Mouse (Mus musculus): ENCODE results near the gene 1700003E16Rik. TPM values are rescaled to one million over a fixed set of nuclear protein-coding genes. Genes with fewer than 3 reads are reported as not detected.

Gene 1700003E16Rik
- polyA plus RNA-seq, 1 experiment from 2014 or later: 1.6 TPM

- peak; percentile 40 for DNase-seq (ENCODE audit: low spot score)
- H3K4me1 ChIP-seq (replicated peaks; ENCODE audit: insufficient read depth, low read length): peaks cover 19% of the 10 kb centered on the region; the same call in 1 of the 2 replicates
- peaks cover 13% of the 10 kb centered on the region; the same call in 1 of the 2 replicates for H3K27me3 ChIP-seq (ENCODE audit: insufficient read depth, low read length)
- H3K9ac ChIP-seq (ENCODE audit: low read depth, low read length): peak overlapping the region; percentile 54
- H3K27ac ChIP-seq: no peak overlapping the region
- no peak for TF ChIP-seq CTCF (IDR thresholded peaks at IDR 0.05; ENCODE audit: low read depth)
- WGBS: 1% methylated on average over 49 of the region's 49 CpGs
- H3K9me3 ChIP-seq (replicated peaks; ENCODE audit: low read length): no peaks in the 10 kb centered on the region
- H3K4me2 ChIP-seq (ENCODE audit: low read length): peak overlapping the region; percentile 73
- no peak; the same call in 1 of the 2 replicates for ATAC-seq (replicated peaks; ENCODE audit: low FRiP score, low read depth)
- H3K4me3 ChIP-seq (replicated peaks; ENCODE audit: low read depth, low read length): peak overlapping the region; percentile 26
- no peaks in the 10 kb centered on the region for H3K36me3 ChIP-seq (ENCODE audit: insufficient read depth, low read length)
Measured at GRCm38 (mm10) chr6:83161921-83162641, 5.9 kb downstream of the 1700003E16Rik start.

DNA sequence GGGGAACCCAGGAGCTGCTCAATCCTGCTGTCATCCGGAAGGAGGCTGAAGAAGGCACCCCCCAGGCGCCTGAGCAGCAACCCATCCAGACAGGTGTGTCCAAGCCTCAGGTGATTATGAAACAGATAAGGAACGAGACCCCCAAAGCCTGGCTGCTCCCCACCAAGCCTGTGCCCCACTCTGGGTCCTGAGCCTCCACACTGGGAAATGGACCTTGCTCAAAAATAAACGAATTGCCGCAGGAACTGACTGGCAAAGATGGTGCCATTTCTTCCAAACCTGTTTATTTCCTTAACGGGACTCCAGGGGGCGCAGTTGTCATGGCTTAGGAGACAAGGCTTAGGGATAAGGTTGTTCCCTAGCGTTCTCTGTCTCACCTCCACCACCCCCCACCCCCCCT is 6.5 kb downstream of the 1700003E16Rik start:
- Histone ChIP-seq H3K36me3 (ENCODE audit: insufficient read depth, low read length) (no peaks in the 10 kb centered on the region), H3K4me2 (ENCODE audit: low read length) (peak overlapping the region; percentile 73), H3K4me1 (replicated peaks; ENCODE audit: insufficient read depth, low read length) (peaks cover 20% of the 10 kb centered on the region; the same call in 1 of the 2 replicates), H3K9ac (ENCODE audit: low read depth, low read length) (peak overlapping the region; percentile 54; the same call in 1 of the 2 replicates), H3K9me3 (replicated peaks; ENCODE audit: low read length) (no peaks in the 10 kb centered on the region), H3K4me3 (replicated peaks; ENCODE audit: low read depth, low read length) (peak overlapping the region; percentile 26), H3K27ac (no peak overlapping the region), H3K27me3 (ENCODE audit: insufficient read depth, low read length) (peaks cover 13% of the 10 kb centered on the region; the same call in 1 of the 2 replicates)
- TF ChIP-seq CTCF (IDR thresholded peaks at IDR 0.05; ENCODE audit: low read depth): peak; percentile 83
- ATAC-seq (replicated peaks; ENCODE audit: low FRiP score, low read depth): peak; percentile 12; the same call in 1 of the 2 replicates
- peak; percentile 80 for DNase-seq (ENCODE audit: low spot score)
- WGBS: 1% methylated on average over 8 of the region's 8 CpGs

DNA sequence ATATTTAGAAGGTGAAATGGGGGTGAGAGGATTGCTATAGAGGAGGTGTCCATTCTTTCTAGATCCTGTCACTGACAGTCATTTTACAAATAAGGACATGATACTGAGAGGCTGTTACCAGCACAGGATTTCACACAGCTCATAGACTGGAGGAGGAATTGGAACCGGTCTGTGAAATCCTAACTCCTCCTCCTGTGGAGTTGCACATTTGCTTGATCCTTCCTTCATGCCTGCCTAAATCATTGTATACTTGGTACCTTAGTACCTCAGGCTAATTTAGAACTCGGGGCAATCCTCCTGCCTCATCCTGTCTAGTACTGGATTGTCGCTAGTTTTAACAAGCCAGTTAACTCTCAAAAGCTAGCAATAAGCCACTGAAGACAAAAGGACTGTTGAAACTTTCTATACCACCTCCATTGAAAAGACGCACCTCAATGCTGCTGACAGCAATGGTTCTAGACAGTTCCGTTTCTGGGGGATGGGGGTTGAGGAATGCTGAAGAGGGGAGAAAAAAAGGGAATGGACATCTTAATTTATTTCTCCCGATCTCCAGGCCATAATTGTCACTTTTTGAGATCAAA is 8.9 kb downstream of the 1700003E16Rik start:
- 0 out of 2 replicates have a peak, but pooled peaks have one; percentile 1 for ATAC-seq (replicated peaks; ENCODE audit: low FRiP score, low read depth)
- DNase-seq (ENCODE audit: low spot score): peak; percentile 36

GRCm38 (mm10) chr6:83165607-83166242 is 9.5 kb downstream of the 1700003E16Rik start, which contains the start of gene Dctn1:
Gene Dctn1, plus strand, starts transcription at chr6:83165920.
- Histone ChIP-seq H3K36me3 (ENCODE audit: insufficient read depth, low read length) (no peaks in the 10 kb centered on the region), H3K9me3 (replicated peaks; ENCODE audit: low read length) (no peaks in the 10 kb centered on the region), H3K4me2 (ENCODE audit: low read length) (peak within 1 kb of the TSS; percentile 65), H3K4me1 (replicated peaks; ENCODE audit: insufficient read depth, low read length) (peaks cover 24% of the 10 kb centered on the region; the same call in 1 of the 2 replicates), H3K4me3 (replicated peaks; ENCODE audit: low read depth, low read length) (peak within 1 kb of the TSS; percentile 88), H3K27me3 (ENCODE audit: insufficient read depth, low read length) (0 out of 2 replicates have a peak, but pooled peaks cover 13% of the 10 kb centered on the region), H3K27ac (peak within 1 kb of the TSS; percentile 85), H3K9ac (ENCODE audit: low read depth, low read length) (peak within 1 kb of the TSS; percentile 91)
- DNase-seq (ENCODE audit: low spot score): peak; percentile 98
- WGBS: under 1% methylated on average over 58 of the region's 58 CpGs
- peak; percentile 73 for ATAC-seq (replicated peaks; ENCODE audit: low FRiP score, low read depth)
- TF ChIP-seq CTCF (IDR thresholded peaks at IDR 0.05; ENCODE audit: low read depth): peak; percentile 92

More for the DNA sequence above, 8.9 kb downstream of the 1700003E16Rik start:
- peak overlapping the region; percentile 65 for H3K4me2 ChIP-seq (ENCODE audit: low read length)
- H3K36me3 ChIP-seq (ENCODE audit: insufficient read depth, low read length): no peaks in the 10 kb centered on the region
- H3K27me3 ChIP-seq (ENCODE audit: insufficient read depth, low read length): peaks cover 13% of the 10 kb centered on the region; the same call in 1 of the 2 replicates
- 5% methylated on average over 6 of the region's 6 CpGs for WGBS
- peak overlapping the region; percentile 85 for H3K27ac ChIP-seq
- no peak for TF ChIP-seq CTCF (IDR thresholded peaks at IDR 0.05; ENCODE audit: low read depth)
- H3K9me3 ChIP-seq (replicated peaks; ENCODE audit: low read length): no peaks in the 10 kb centered on the region
- H3K4me3 ChIP-seq (replicated peaks; ENCODE audit: low read depth, low read length): peak overlapping the region; percentile 88
- H3K4me1 ChIP-seq (replicated peaks; ENCODE audit: insufficient read depth, low read length): peaks cover 24% of the 10 kb centered on the region; the same call in 1 of the 2 replicates
- H3K9ac ChIP-seq (ENCODE audit: low read depth, low read length): peak overlapping the region; percentile 91

DNA sequence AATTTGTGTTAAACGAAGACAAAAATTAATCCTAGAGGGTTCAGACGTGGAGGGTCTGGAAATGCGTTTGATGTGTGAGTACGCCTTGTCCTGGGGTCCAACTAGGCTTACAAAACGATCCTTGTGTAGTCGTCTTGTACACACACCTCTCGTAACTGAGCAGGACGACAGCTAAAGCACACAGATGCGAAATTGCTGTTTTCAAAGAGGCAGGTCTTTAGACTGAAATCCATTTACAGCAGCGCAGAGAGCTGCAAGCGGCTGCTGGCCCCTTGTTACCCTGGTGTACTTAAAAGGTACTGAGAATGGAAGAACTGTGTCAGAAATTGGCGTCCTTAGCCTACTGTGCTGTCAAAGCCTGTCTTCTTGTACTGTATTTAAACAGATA is 10.0 kb downstream of the 1700003E16Rik start:
- ATAC-seq (replicated peaks; ENCODE audit: low FRiP score, low read depth) (no peak), DNase-seq (ENCODE audit: low spot score) (peak; percentile 57)
- Histone ChIP-seq H3K27me3 (ENCODE audit: insufficient read depth, low read length) (0 out of 2 replicates have a peak, but pooled peaks cover 8% of the 10 kb centered on the region), H3K4me1 (replicated peaks; ENCODE audit: insufficient read depth, low read length) (peaks cover 24% of the 10 kb centered on the region; the same call in 1 of the 2 replicates), H3K27ac (peak overlapping the region; percentile 85), H3K9ac (ENCODE audit: low read depth, low read length) (peak overlapping the region; percentile 91), H3K4me2 (ENCODE audit: low read length) (peak overlapping the region; percentile 65), H3K4me3 (replicated peaks; ENCODE audit: low read depth, low read length) (peak overlapping the region; percentile 88), H3K9me3 (replicated peaks; ENCODE audit: low read length) (no peaks in the 10 kb centered on the region), H3K36me3 (ENCODE audit: insufficient read depth, low read length) (no peaks in the 10 kb centered on the region)
- 0% methylated on average over 12 of the region's 12 CpGs for WGBS
- TF ChIP-seq CTCF (IDR thresholded peaks at IDR 0.05; ENCODE audit: low read depth): 0 out of 2 replicates have a peak, but pooled peaks have one; percentile 8

GRCm38 (mm10) chr6:83169872-83170271 is 13.7 kb downstream of the 1700003E16Rik start:
- no peak for ATAC-seq (replicated peaks; ENCODE audit: low FRiP score, low read depth)
- H3K27ac ChIP-seq: 0 out of 2 replicates have a peak overlapping the region, but pooled peaks have one; percentile 25
- H3K4me3 ChIP-seq (replicated peaks; ENCODE audit: low read depth, low read length): no peak overlapping the region
- H3K36me3 ChIP-seq (ENCODE audit: insufficient read depth, low read length): no peaks in the 10 kb centered on the region
- no peak overlapping the region for H3K4me2 ChIP-seq (ENCODE audit: low read length)
- WGBS: 35% methylated on average over 5 of the region's 5 CpGs
- DNase-seq (ENCODE audit: low spot score): peak; percentile 42
- no peak for TF ChIP-seq CTCF (IDR thresholded peaks at IDR 0.05; ENCODE audit: low read depth)
- H3K4me1 ChIP-seq (replicated peaks; ENCODE audit: insufficient read depth, low read length): peaks cover 11% of the 10 kb centered on the region; the same call in 1 of the 2 replicates
- no peaks in the 10 kb centered on the region for H3K27me3 ChIP-seq (ENCODE audit: insufficient read depth, low read length)
- no peaks in the 10 kb centered on the region for H3K9me3 ChIP-seq (replicated peaks; ENCODE audit: low read length)
- no peak overlapping the region for H3K9ac ChIP-seq (ENCODE audit: low read depth, low read length)

Measured in kidney, postnatal 0 days (tissue).